Mouse (Mus musculus) forebrain, embryonic 10.5 days (tissue): ENCODE measurements around the gene Tln2. TPM values are rescaled to one million over a fixed set of nuclear protein-coding genes. Genes with fewer than 3 reads are reported as not detected.

Experiments used
- DNase-seq: peaks from one replicate; pipeline ENCODE4 v3.0.0-alpha.2; 2017; ENCODE audit warnings: low spot score; ENCODE audit errors: extremely low spot score
- H3K27ac ChIP-seq: fragments of 300-500 bp; sonication (generic); 2 replicates; pipeline ENCODE4 v1.5.1; 2016; ENCODE audit warnings: mild to moderate bottlenecking
- H3K27me3 ChIP-seq: fragments of 300-500 bp; sonication (generic); 2 replicates; pipeline ENCODE4 v1.6.1; 2016; ENCODE audit warnings: mild to moderate bottlenecking; ENCODE audit not compliant: poor library complexity, severe bottlenecking
- H3K36me3 ChIP-seq: fragments of 300-500 bp; sonication (generic); replicated peaks from 2 replicates; pipeline ENCODE4 v1.6.1; 2016; ENCODE audit warnings: mild to moderate bottlenecking, moderate library complexity
- H3K4me1 ChIP-seq: fragments of 300-500 bp; sonication (generic); 2 replicates; pipeline ENCODE4 v1.6.1; 2016
- H3K4me3 ChIP-seq: fragments of 300-500 bp; sonication (generic); 2 replicates; pipeline ENCODE4 v1.5.1; 2016; ENCODE audit warnings: mild to moderate bottlenecking, moderate library complexity
- H3K9me3 ChIP-seq: fragments of 300-500 bp; sonication (generic); 2 replicates; pipeline ENCODE4 v1.6.1; 2016; ENCODE audit warnings: mild to moderate bottlenecking, moderate library complexity
- WGBS: fragments of 180-500 bp; shearing (Covaris S2); methylation state at CpG from one replicate; pipeline ENCODE4 v1.1.7; 2016; 5-methylcytosine and 5-hydroxymethylcytosine counted together
- polyA plus RNA-seq: library from polyadenylated mRNA; unstranded; fragments of >200 nt; fragmentation: Nextera tagmentation; extraction: Ambion mirVana; gene quantifications from 2 replicates; pipeline ENCODE4 v1.2.1, GENCODE M21; 2016

Gene Tln2
- polyA plus RNA-seq, 1 experiment from 2014 or later = 30.0 TPM

GRCm38 (mm10) chr9:67195306-67195705 is 364.2 kb downstream of the Tln2 start:
- Histone ChIP-seq H3K4me3 (no peak overlapping the region), H3K27ac (no peak overlapping the region), H3K9me3 (no peaks in the 10 kb centered on the region), H3K4me1 (peaks cover 24% of the 10 kb centered on the region), H3K27me3 (no peaks in the 10 kb centered on the region), H3K36me3 (no peaks in the 10 kb centered on the region)
- 68% methylated on average over 7 of the region's 7 CpGs for WGBS
- no peak for DNase-seq

GRCm38 (mm10) chr9:67191488-67192331 is 367.8 kb downstream of the Tln2 start:
- no peaks in the 10 kb centered on the region for H3K9me3 ChIP-seq
- H3K27me3 ChIP-seq = no peaks in the 10 kb centered on the region
- H3K4me1 ChIP-seq = peaks cover 24% of the 10 kb centered on the region
- WGBS = 48% methylated on average over 10 of the region's 10 CpGs
- DNase-seq = no peak
- peak overlapping the region; percentile 64 for H3K27ac ChIP-seq
- no peak overlapping the region for H3K4me3 ChIP-seq
- H3K36me3 ChIP-seq = no peaks in the 10 kb centered on the region

GRCm38 (mm10) chr9:67187686-67188085 is 371.8 kb downstream of the Tln2 start:
- no peaks in the 10 kb centered on the region for H3K9me3 ChIP-seq
- H3K4me1 ChIP-seq = peaks cover 20% of the 10 kb centered on the region
- WGBS = 94% methylated on average over 5 of the region's 5 CpGs

DNA sequence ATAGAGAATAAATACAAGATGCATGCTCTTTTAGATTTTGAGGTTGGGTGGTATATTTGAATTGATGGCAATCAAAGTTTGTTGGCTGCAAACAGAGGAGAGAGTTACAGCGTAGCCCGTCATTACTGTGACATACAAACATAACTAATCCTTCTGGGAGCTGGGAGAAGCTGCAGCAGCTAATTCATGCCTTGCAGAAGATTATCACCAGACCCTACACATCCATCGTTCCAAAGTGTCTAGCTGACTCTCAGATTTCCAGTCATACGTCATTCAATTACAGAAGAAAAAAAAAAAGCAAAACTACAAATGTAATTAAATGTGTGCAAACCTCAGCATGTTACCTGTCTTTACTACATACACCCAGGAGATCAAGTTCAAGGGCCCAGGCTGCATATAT is 372.3 kb downstream of the Tln2 start:
- Histone ChIP-seq H3K27ac (no peak overlapping the region), H3K4me3 (no peak overlapping the region), H3K36me3 (no peaks in the 10 kb centered on the region), H3K9me3 (no peaks in the 10 kb centered on the region), H3K4me1 (peaks cover 16% of the 10 kb centered on the region), H3K27me3 (no peaks in the 10 kb centered on the region)
- DNase-seq = no peak
- WGBS = 86% methylated on average over 4 of the region's 4 CpGs

More at GRCm38 (mm10) chr9:67187686-67188085, 371.8 kb downstream of the Tln2 start:
- Histone ChIP-seq H3K4me3 (no peak overlapping the region), H3K27me3 (no peaks in the 10 kb centered on the region), H3K27ac (no peak overlapping the region), H3K36me3 (no peaks in the 10 kb centered on the region)
- DNase-seq = no peak

- H3K4me1 ChIP-seq = 0 out of 2 replicates have a peak, but pooled peaks cover 4% of the 10 kb centered on the region
- 85% methylated on average over 2 of the region's 2 CpGs for WGBS
- H3K27me3 ChIP-seq = no peaks in the 10 kb centered on the region
- H3K9me3 ChIP-seq = no peaks in the 10 kb centered on the region
- no peak for DNase-seq
- no peak overlapping the region for H3K4me3 ChIP-seq
- no peaks in the 10 kb centered on the region for H3K36me3 ChIP-seq
- no peak overlapping the region for H3K27ac ChIP-seq
These were observed 374.9 kb downstream of the Tln2 start for GRCm38 (mm10) chr9:67184556-67184955.

DNA sequence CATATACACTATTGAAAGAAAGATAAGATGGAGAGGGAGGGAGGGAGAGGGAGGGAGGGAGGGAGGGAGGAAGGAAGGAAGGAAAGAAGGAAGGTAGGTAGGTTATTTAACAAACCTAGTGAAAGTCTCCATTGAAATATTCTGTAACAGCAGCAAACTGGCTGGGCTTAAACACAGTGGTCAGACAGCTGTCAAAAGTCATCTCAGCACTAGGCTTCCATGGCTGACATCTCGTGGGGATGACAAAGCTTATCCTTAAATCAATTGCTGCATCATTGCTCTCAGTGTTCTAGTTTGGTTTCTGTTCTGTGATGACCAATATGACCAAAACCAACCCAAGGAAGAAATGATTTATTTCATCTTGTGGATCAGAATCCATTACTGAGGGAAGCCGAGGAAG is 376.0 kb downstream of the Tln2 start:
- no peaks in the 10 kb centered on the region for H3K27me3 ChIP-seq
- no peaks in the 10 kb centered on the region for H3K9me3 ChIP-seq
- no peak overlapping the region for H3K27ac ChIP-seq
- 93% methylated on average over 2 of the region's 2 CpGs for WGBS
- no peak overlapping the region for H3K4me3 ChIP-seq
- no peaks in the 10 kb centered on the region for H3K36me3 ChIP-seq
- peaks cover 11% of the 10 kb centered on the region for H3K4me1 ChIP-seq
- DNase-seq = no peak

DNA sequence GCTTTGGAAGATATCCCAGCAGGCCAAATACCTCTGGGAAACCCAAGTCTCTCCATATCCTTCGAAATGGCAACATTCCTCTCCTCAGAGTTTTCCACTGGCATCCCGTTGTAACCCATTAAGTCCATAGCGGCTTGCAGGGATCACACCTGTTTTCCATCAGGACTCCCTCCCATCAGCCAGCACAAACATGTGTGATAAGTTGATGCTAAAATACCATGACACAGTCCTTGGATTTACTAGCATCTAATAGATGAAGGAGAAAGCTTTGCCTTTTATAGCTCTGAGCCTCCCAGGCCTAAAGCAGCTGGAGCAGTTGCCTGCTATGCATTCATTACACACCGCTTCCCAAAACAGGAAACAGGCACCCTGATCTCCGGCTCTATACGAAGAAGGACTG is 377.5 kb downstream of the Tln2 start:
- H3K27me3 ChIP-seq = no peaks in the 10 kb centered on the region
- peak overlapping the region; percentile 56; the same call in 1 of the 2 replicates for H3K27ac ChIP-seq
- H3K9me3 ChIP-seq = no peaks in the 10 kb centered on the region
- DNase-seq = no peak
- H3K36me3 ChIP-seq = no peaks in the 10 kb centered on the region
- 65% methylated on average over 6 of the region's 6 CpGs for WGBS
- H3K4me3 ChIP-seq = no peak overlapping the region
- peaks cover 21% of the 10 kb centered on the region for H3K4me1 ChIP-seq

DNA sequence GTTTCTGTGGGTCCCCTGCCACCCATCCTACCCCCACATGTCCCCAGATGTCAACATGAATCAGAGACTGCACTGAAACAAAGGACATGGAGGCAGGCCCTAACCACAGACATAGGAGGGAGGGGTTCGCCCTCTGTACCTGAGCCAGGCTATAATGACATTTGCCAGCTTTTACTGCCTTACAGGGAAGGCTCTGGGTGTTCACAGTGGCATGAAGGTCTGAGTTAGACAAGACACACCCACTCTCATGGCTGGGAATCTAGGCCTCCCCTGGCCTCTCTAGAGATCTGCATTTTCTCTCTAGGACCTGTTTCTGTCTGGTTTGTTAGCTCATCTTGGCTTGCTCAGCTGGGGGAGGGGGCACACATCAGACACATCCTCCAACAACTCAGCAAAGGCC is 380.8 kb downstream of the Tln2 start:
- no peaks in the 10 kb centered on the region for H3K27me3 ChIP-seq
- H3K36me3 ChIP-seq = no peaks in the 10 kb centered on the region
- peaks cover 24% of the 10 kb centered on the region for H3K4me1 ChIP-seq
- H3K4me3 ChIP-seq = no peak overlapping the region
- no peak for DNase-seq
- 93% methylated on average over 1 of the region's 1 CpGs for WGBS
- H3K27ac ChIP-seq = peak overlapping the region; percentile 56; the same call in 1 of the 2 replicates
- H3K9me3 ChIP-seq = no peaks in the 10 kb centered on the region

DNA sequence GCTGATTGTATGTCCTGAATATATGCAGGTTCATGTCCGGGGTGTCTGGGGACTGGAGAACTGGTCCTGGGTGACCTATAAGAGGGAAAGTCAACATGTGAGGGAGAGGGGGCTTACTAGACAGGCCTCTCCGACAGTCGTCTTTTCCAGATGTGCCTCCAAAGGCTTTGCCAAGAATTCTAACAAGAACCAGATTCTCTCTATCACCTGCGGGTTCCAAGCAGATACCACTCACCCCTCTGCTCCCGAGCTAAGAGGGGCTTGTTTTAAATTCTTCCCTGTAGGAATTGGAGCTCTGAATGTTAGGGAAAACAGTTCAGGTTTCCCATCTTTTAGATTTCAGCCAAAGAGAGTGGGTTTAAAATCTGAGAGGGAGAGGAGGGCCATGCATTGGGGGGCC is 381.3 kb downstream of the Tln2 start:
- Histone ChIP-seq H3K9me3 (no peaks in the 10 kb centered on the region), H3K36me3 (no peaks in the 10 kb centered on the region), H3K27ac (peak overlapping the region; percentile 56; the same call in 1 of the 2 replicates), H3K27me3 (no peaks in the 10 kb centered on the region), H3K4me1 (peaks cover 24% of the 10 kb centered on the region), H3K4me3 (no peak overlapping the region)
- DNase-seq = no peak
- 68% methylated on average over 5 of the region's 5 CpGs for WGBS

- 89% methylated on average over 8 of the region's 8 CpGs for WGBS
- H3K36me3 ChIP-seq = no peaks in the 10 kb centered on the region
- H3K4me3 ChIP-seq = no peak overlapping the region
- no peak overlapping the region for H3K27ac ChIP-seq
- peaks cover 5% of the 10 kb centered on the region for H3K9me3 ChIP-seq
- no peaks in the 10 kb centered on the region for H3K27me3 ChIP-seq
- DNase-seq = no peak
- H3K4me1 ChIP-seq = peaks cover 20% of the 10 kb centered on the region
These were observed 383.4 kb downstream of the Tln2 start for GRCm38 (mm10) chr9:67176073-67176472.

- peaks cover 19% of the 10 kb centered on the region for H3K4me1 ChIP-seq
- no peaks in the 10 kb centered on the region for H3K36me3 ChIP-seq
- no peaks in the 10 kb centered on the region for H3K27me3 ChIP-seq
- DNase-seq = no peak
- H3K27ac ChIP-seq = no peak overlapping the region
- WGBS = 88% methylated on average over 6 of the region's 6 CpGs
- no peak overlapping the region for H3K4me3 ChIP-seq
- H3K9me3 ChIP-seq = peaks cover 10% of the 10 kb centered on the region
These were observed 385.7 kb downstream of the Tln2 start for GRCm38 (mm10) chr9:67173816-67174215.

- Histone ChIP-seq H3K4me3 (no peak overlapping the region), H3K9me3 (peaks cover 10% of the 10 kb centered on the region), H3K4me1 (peaks cover 13% of the 10 kb centered on the region), H3K27me3 (no peaks in the 10 kb centered on the region), H3K36me3 (no peaks in the 10 kb centered on the region), H3K27ac (no peak overlapping the region)
- no peak for DNase-seq
- WGBS = 92% methylated on average over 4 of the region's 4 CpGs
These were observed 386.3 kb downstream of the Tln2 start for GRCm38 (mm10) chr9:67173154-67173553.

DNA sequence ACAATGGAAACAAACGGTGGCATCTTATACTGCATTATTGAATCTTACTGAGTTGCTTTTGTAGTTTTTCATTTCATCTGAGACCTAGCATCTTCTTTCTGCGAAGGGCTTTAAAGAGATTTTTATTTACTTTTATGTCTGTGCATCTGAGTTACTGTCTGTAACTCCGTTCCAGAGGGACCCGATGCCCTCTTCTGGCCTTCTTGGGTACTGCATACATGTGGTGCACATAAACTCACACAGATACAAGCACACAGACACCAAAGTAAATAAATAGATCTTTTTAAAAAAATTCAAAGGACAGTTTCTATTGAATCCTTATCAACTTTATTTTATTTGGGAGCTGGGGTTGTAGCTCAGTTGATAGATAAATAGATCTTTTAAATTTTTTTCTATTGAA is 388.1 kb downstream of the Tln2 start:
- Histone ChIP-seq H3K9me3 (peaks cover 10% of the 10 kb centered on the region), H3K36me3 (no peaks in the 10 kb centered on the region), H3K27me3 (no peaks in the 10 kb centered on the region), H3K27ac (no peak overlapping the region), H3K4me3 (no peak overlapping the region), H3K4me1 (peaks cover 13% of the 10 kb centered on the region)
- 94% methylated on average over 4 of the region's 4 CpGs for WGBS
- DNase-seq = no peak
